Mouse (Mus musculus) liver, embryonic 14.5 days (tissue): ENCODE measurements around the gene Optn. TPM values are rescaled to one million over a fixed set of nuclear protein-coding genes. Genes with fewer than 3 reads are reported as not detected.

Source experiments
- ATAC-seq: fragments of 200-750 bp; cut with Nextera tagmentation; 2 replicates; pipeline ENCODE4 v1.8.0; 2017; ENCODE audit warnings: moderate number of reproducible peaks, mild to moderate bottlenecking, moderate library complexity; ENCODE audit not compliant: insufficient read depth
- DNase-seq, 3 experiments: peaks; one replicate each; pipeline ENCODE4 v3.0.0-alpha.2; 2012 to 2013; ENCODE audit warnings: low read depth in 3 of 3, low spot score in 3 of 3
- H3K27ac ChIP-seq: fragments of 300-500 bp; sonication (generic); 2 replicates; pipeline ENCODE4 v1.5.1; 2014; ENCODE audit warnings: moderate library complexity, mild to moderate bottlenecking, control low read depth, inconsistent platforms
- H3K27me3 ChIP-seq: fragments of 300-500 bp; sonication (generic); 2 replicates; pipeline ENCODE4 v1.6.1; 2014; ENCODE audit warnings: mild to moderate bottlenecking, low read length, moderate library complexity; ENCODE audit not compliant: control insufficient read depth, insufficient read depth
- H3K36me3 ChIP-seq: fragments of 300-500 bp; sonication (generic); replicated peaks from 2 replicates; pipeline ENCODE4 v1.6.1; 2014; ENCODE audit warnings: low read depth; ENCODE audit not compliant: control insufficient read depth, insufficient read depth
- H3K4me1 ChIP-seq, 2 experiments: fragments of 200-500 bp in 1 of 2; fragments of 300-500 bp in 1 of 2; sonication (generic) in 1 of 2; replicated peaks; 2 replicates each; pipeline ENCODE4 v1.6.1; 2012 to 2014; ENCODE audit warnings: antibody characterized with exemption in 1 of 2, inconsistent platforms in 1 of 2, low read length in 1 of 2; ENCODE audit not compliant: control insufficient read depth in 2 of 2, insufficient read depth in 2 of 2
- H3K4me2 ChIP-seq: fragments of 300-500 bp; sonication (generic); 2 replicates; pipeline ENCODE4 v1.6.1; 2014; ENCODE audit warnings: low read depth, mild to moderate bottlenecking, control low read depth, moderate library complexity
- H3K4me3 ChIP-seq, 2 experiments: fragments of 200-500 bp in 1 of 2; fragments of 300-500 bp in 1 of 2; sonication (generic) in 1 of 2; 2 replicates each; pipeline ENCODE4 v1.5.1; 2012 to 2014; ENCODE audit warnings: low read depth in 2 of 2, low read length in 2 of 2, mild to moderate bottlenecking in 2 of 2, control low read depth in 1 of 2, inconsistent platforms in 1 of 2, moderate library complexity in 1 of 2; ENCODE audit not compliant: insufficient read depth in 1 of 2
- H3K9ac ChIP-seq: fragments of 300-500 bp; sonication (generic); replicated peaks from 2 replicates; pipeline ENCODE4 v1.6.1; 2014; ENCODE audit warnings: mild to moderate bottlenecking, control low read depth, moderate library complexity
- H3K9me3 ChIP-seq: fragments of 300-500 bp; sonication (generic); 2 replicates; pipeline ENCODE4 v1.6.1; 2016; ENCODE audit warnings: low read length, mixed read lengths; ENCODE audit not compliant: control insufficient read depth
- CTCF ChIP-seq: IDR thresholded peaks from 2 replicates; pipeline ENCODE4 v1.5.1; 2016; ENCODE audit warnings: antibody characterized with exemption, low read depth, control low read depth
- EP300 ChIP-seq: IDR thresholded peaks from 2 replicates; pipeline ENCODE4 v1.6.1; 2016; ENCODE audit warnings: antibody characterized with exemption, low read depth
- WGBS: fragments of 180-500 bp; shearing (Covaris S2); extraction: QIAGEN DNeasy Blood & Tissue Kit; methylation state at CpG from one replicate; pipeline ENCODE4 v1.1.7; 2014; ENCODE audit not compliant: insufficient replicate concordance; 5-methylcytosine and 5-hydroxymethylcytosine counted together
- polyA plus RNA-seq, 2 experiments: library from polyadenylated mRNA; depleted of rRNA in 1 of 2; stranded (reverse) in 1 of 2; unstranded in 1 of 2; fragments of >200 nt; fragmentation: Nextera tagmentation in 1 of 2; extraction: Ambion mirVana in 1 of 2; gene quantifications; 2 replicates each; pipeline versions ENCODE4 v1.2.1 to v1.2.3; 2012 to 2014

Gene Optn
- polyA plus RNA-seq, 2 experiments = 6.4 to 15.6 TPM

DNA sequence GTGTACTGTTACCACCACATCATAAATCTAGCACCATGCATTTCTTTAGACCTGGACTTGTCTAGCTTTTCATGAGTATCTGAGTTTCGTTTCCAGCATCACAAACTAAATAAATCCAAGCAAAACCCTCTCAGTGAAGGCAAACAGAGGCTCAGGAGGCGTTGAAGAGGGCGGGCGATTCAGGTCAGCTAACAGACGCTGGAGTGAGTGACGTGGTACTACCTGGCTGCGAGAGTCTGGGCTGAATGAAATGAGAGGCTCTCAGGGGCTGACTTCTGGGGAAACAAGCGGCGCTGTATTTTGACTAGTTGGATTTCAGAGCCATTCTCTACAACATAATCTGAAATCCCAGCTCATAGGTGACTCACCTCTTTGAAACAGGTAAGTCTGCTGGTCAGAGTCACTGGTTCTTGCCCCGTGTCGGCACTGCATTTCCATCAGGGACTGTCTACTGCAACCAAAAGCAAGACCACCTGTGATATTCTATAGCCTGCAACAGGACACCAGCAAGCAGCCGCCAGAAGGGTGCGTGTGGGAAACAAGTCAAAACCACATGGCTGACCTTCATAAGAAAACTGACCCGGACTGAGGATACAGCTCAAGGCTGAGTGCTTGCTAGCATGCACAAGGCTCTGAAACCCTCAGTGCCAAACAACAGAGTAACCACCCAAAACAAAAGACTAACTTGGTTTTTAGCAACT is 40.0 kb downstream of the Optn start:
- TF ChIP-seq EP300 (no peak), CTCF (no peak)
- Histone ChIP-seq H3K36me3 (peaks cover 8% of the 10 kb centered on the region), H3K4me2 (no peak overlapping the region)

DNA sequence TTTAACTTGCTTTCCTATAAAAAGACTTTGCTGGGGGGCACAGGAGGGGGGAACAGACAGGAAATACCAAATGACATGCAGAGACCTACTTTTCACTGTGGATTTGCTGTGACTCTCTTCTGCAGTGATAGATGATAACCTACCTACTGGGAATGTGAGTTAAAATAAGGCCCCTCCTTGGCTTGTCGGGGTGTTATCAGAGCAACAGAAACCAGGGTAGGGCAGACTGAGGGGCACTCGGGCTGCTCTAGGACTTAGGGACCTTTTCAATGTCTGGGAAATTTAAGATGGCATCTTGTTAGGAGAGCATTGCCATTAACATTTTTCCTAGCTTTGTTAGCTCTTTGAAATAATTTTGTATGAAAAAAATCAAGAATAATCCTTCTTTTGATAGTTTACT is 40.6 kb downstream of the Optn start:
- H3K36me3 ChIP-seq = peaks cover 8% of the 10 kb centered on the region
- H3K4me3 ChIP-seq = no peak overlapping the region
- no peak overlapping the region for H3K9ac ChIP-seq
- no peak overlapping the region for H3K27ac ChIP-seq
- ATAC-seq = 0 out of 2 replicates have a peak, but pooled peaks have one; percentile 42
- H3K27me3 ChIP-seq = no peaks in the 10 kb centered on the region
- H3K4me2 ChIP-seq = no peak overlapping the region
- no peaks in the 10 kb centered on the region for H3K9me3 ChIP-seq
- DNase-seq = no peak
- TF ChIP-seq CTCF (no peak), EP300 (no peak)
- peaks cover 0 to 6% of the 10 kb centered on the region in 2 experiments; a peak in 2 of 4 replicates for H3K4me1 ChIP-seq
- WGBS = 14% methylated on average over 2 of the region's 2 CpGs

More for the DNA sequence above, 40.0 kb downstream of the Optn start:
- Histone ChIP-seq H3K9ac (no peak overlapping the region), H3K9me3 (no peaks in the 10 kb centered on the region), H3K27ac (no peak overlapping the region), H3K4me3 (no peak overlapping the region), H3K27me3 (no peaks in the 10 kb centered on the region), H3K4me1 (peaks cover 0 to 6% of the 10 kb centered on the region in 2 experiments; a peak in 2 of 4 replicates)
- DNase-seq (no peak), ATAC-seq (no peak)
- 78% methylated on average over 14 of the region's 14 CpGs for WGBS

DNA sequence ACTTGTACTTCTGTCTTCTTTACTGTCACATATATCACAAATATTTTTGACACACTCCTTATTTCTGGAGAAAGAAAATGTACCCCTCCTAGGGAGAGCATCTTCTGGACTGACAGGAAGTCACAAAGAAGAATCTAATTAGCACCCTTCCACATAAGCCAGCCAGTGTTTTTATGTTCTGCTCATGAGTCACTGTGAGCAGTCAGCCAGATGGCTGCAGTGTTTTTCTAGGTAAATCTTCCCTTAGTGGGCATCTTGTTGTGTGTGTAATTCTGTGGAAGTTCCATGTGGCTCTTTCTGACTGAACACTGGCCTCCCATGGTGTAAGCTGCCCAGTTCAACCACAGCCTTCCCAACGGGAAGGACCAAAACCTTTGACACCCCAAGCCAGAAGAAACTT is 44.1 kb downstream of the Optn start:
- H3K4me2 ChIP-seq = no peak overlapping the region
- no peak overlapping the region for H3K4me3 ChIP-seq
- H3K9ac ChIP-seq = no peak overlapping the region
- DNase-seq = no peak
- no peaks in the 10 kb centered on the region for H3K9me3 ChIP-seq
- 71% methylated on average over 1 of the region's 1 CpGs for WGBS
- TF ChIP-seq CTCF (no peak), EP300 (no peak)
- no peak overlapping the region for H3K27ac ChIP-seq
- peaks cover 0 to 4% of the 10 kb centered on the region in 2 experiments; a peak in 2 of 4 replicates for H3K4me1 ChIP-seq
- ATAC-seq = no peak
- H3K36me3 ChIP-seq = peaks cover 4% of the 10 kb centered on the region; the same call in 1 of the 2 replicates
- no peaks in the 10 kb centered on the region for H3K27me3 ChIP-seq

DNA sequence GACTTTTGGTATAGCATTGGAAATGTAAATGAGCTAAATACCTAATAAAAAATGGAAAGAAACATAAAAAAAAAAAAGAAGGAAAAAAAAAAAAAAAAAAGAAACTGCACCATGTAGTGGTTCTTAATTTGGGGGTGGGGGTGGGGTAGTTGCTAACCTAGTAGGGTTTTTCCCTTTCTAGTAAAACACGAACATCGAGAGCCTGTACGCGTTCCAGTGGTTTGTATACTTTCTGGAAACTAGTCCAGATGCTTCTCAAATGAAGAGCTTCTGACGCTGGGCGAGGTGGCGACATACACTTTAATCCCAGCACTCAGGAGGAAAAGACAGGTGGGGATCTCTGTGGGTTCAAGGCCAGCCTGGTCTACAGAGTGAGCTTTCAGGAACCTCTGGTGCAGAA is 46.9 kb downstream of the Optn start:
- TF ChIP-seq EP300 (no peak), CTCF (no peak)
- no peak for ATAC-seq
- Histone ChIP-seq H3K4me1 (peaks cover 7 to 8% of the 10 kb centered on the region in 2 experiments; a peak in 3 of 4 replicates), H3K27me3 (no peaks in the 10 kb centered on the region), H3K4me2 (no peak overlapping the region), H3K4me3 (no peak overlapping the region), H3K9ac (no peak overlapping the region), H3K9me3 (no peaks in the 10 kb centered on the region), H3K36me3 (peaks cover 4% of the 10 kb centered on the region; the same call in 1 of the 2 replicates), H3K27ac (no peak overlapping the region)
- no peak for DNase-seq
- WGBS = 89% methylated on average over 7 of the region's 7 CpGs

DNA sequence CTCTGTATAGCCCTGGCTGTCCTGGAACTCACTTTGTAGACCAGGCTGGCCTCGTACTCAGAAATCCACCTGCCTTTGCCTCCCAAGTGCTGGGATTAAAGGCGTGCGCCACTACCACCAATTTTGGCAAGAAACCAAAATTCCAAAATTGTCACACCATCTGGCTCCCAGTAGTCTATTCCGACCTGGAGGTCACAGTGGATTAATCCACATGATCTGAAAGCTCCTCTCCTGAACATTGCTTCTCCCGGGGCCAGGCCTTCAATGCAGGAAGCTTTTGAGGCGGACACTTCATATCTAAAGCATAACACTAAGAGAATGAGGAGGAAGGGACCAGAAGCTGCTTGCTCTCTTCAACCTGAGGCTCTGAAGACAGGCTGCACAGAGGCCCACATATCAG is 48.3 kb downstream of the Optn start:
- Histone ChIP-seq H3K9me3 (no peaks in the 10 kb centered on the region), H3K4me3 (no peak overlapping the region), H3K4me1 (peaks cover 11 to 17% of the 10 kb centered on the region in 2 experiments), H3K4me2 (no peak overlapping the region), H3K9ac (no peak overlapping the region), H3K27ac (no peak overlapping the region), H3K27me3 (no peaks in the 10 kb centered on the region), H3K36me3 (no peaks in the 10 kb centered on the region; the same call in 1 of the 2 replicates)
- DNase-seq = no peak
- 79% methylated on average over 6 of the region's 6 CpGs for WGBS
- no peak for ATAC-seq
- no peak for TF ChIP-seq EP300
- no peak for TF ChIP-seq CTCF
